Mouse (Mus musculus): ENCODE data around the gene Ccr7.

- TF ChIP-seq CHD1 (IDR thresholded peaks at IDR 0.05; ENCODE audit: low read depth, low read length) (no peak), ELF1 (IDR thresholded peaks at IDR 0.05; ENCODE audit: low read depth, low read length) (no peak), POLR2AphosphoS2 (IDR thresholded peaks at IDR 0.05; ENCODE audit: low read length) (no peak), POLR2A (IDR thresholded peaks at IDR 0.05; ENCODE audit: control insufficient read depth in 1 of 2, insufficient read depth in 1 of 2, low read depth in 1 of 2, low read length in 2 of 2, poor library complexity in 1 of 2) (no peak), RAD21 (IDR thresholded peaks at IDR 0.05; ENCODE audit: low read depth, low read length) (no peak)
Measured at GRCm38 (mm10) chr11:99098924-99099323, 56.0 kb downstream of the Ccr7 start.

All from MEL (cell line).